Mouse (Mus musculus): ENCODE data around the gene Aff2. TPM values are rescaled to one million over a fixed set of nuclear protein-coding genes. Genes with fewer than 3 reads are reported as not detected.

Aff2 gene
- total RNA-seq, 2 experiments from 2014 or later, result 3.0 to 8.7 TPM

DNA sequence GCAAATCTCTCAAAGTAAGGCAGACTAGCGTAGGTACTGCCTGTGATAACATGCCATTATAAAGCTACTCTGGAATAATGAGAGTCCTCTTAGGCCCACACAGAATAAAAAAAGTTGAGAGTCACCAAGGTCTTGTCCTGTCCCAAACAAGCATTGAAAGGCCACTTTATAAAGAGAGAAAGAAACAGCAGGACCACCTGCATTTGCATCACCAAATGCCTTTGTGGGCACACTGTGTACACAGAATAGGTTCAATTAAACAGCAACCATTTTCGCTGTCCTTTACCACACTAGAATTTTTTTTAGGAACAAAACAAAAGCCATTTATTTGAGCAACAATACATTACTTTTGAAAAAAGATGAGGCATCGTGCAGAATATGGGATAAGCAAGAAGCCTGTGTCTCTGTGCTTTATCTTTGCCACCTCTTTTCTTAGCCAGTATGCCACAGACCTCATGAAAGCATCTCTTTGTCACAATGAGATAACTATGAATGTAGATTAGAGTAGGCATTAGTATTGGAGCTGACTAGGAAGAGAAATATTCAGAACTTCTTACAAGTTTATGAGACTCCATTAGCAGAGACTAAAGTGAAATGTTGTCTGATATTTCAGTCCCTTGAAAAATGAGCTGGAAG lies 385.0 kb downstream of the Aff2 start:
- DNase-seq, result no peak

DNA sequence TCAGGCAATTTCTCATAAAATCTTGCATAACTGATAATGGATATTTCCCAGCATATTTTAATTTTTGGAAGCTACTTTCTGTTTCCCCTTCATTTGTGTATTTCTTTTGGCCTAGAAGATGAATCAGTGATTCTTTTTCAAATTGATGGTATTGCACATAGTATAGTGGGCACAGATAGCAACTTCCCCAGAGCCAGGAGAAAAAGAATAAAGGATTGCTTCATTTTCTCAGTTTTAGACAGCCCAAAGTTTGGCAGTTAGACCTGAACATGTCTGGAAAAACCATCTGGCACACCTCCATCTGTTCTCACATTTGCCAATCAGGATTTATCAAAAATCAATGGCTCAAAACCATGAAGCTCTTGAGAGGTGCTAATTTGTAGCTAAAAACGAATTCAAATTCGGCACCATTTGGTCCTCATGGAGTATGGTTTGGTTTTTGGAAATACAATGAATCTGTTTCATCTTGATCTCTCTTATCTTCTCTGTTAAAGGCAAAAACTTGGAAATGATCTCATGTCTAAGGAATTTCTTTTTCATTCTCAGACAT lies 441.9 kb downstream of the Aff2 start:
- no peak for DNase-seq

DNA sequence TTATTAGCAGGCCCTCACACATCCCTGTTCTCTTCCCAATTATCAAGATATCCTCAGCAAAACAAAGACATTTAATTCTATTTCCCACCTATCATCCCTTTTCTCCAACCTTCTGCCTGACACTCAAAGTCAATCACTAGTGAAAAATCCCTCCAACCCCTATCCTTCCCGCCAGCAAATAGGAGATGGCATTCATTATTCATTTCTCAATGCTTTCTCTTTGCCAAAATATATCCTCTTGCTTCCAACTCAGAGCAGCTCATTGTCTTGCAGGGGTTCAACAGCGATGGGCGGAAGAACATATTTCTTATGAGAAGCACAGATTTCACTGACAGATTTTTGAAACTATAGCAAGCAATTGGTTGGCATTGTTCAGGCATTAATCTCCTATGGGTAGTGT lies 442.4 kb downstream of the Aff2 start:
- no peak for DNase-seq

DNA sequence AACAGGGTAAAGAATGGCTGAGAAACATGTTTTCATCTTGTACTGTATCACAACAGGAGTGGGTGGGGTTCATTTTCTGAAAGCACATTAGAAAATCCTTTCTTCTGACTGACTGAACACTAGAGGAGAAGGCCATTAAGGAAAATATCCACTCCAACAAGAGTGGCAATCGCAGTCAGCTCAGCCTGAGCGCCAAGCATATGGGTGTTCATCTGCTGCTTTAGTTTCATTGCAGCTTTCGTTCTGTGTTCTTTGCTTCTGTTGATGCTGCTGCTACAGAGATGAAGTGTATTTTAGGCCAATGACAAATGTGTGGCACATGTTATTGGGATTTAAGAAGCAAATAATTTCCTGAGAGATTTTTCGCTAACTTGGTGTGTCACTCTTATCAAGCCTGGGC lies 451.7 kb downstream of the Aff2 start:
- no peak for DNase-seq

DNA sequence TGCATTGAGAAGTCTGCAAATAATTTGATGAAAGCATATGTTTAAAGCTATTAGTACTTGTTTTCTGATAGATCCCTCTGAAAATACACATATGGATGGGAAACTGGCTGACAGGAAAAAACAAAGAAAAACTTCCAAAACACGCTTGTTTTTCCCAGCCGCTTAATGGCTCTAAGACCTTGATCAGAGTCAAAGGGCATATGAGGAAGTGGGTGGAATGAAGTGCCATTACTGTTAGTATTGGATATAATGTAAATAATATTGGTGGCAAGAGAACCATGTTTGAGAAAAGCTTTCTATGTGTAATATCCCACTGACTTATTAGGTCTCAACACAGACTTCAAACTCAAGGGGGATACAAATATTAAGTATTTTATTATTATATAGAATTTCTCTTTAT lies 455.0 kb downstream of the Aff2 start:
- DNase-seq, result no peak

DNA sequence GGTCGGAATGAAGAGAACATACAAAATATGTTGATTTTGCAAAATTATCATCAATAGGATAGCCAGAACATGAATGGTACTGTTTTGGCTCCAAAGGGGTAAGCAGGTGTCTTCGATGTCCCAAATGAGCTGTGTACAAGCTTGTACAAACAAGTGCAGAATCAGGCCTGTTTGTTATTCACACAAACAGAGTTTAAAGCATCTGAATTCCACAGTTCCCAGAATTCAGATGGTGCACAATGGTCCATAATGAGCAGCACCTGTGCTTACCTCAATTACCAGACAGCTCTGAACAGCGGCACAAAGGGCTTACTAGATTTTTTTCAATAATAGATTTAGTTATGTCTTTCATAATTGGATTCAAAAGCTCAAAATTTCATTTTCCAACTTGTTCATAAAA lies 457.6 kb downstream of the Aff2 start:
- no peak for DNase-seq

GRCm38 (mm10) chrX:69818188-69818587 lies 458.1 kb downstream of the Aff2 start:
- DNase-seq, result no peak

GRCm38 (mm10) chrX:69867601-69868000 lies 507.5 kb downstream of the Aff2 start:
- no peak for DNase-seq

GRCm38 (mm10) chrX:69891713-69892112 lies 531.6 kb downstream of the Aff2 start:
- peak; percentile 1 for DNase-seq
